ENCODE assay signal across 8 mouse cellular contexts in the genomic region with DNA sequence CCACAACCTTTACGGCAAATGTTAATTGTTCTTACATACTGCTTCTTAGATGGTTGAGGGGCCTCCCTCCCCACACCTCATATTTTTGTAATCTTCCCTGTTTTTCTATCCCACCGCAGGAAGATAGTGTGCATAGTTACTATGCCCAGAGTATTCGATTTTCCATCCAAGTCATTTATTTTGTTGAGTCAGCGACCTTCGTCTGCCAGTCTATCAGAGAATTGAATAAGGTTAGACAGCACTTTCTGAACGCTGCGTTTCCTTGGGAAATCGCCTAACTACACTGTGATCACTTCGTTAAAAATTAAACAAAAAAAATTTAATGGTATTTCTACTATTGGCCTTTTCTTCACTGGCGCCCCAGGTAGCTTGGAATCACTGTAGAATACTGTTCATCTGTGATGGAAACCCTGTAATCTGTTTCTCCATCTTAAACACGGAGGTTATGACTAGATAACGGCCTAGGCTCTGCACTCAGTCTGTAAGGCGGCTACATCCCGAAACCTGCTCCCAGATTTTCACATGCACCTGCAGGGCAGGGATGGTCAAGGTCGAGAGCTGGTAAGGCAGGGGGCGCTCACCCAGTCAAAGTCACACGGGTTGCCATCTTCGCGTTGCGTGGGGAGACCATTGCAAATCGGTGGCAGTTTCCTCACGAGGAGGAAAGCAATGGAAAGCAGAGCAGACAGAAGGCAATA. TPM values are rescaled to one million over a fixed set of nuclear protein-coding genes. Genes with fewer than 3 reads are reported as not detected.
DNase-seq lines count a peak whose midpoint lies in the region; ATAC-seq and TF ChIP-seq lines count a peak whose summit lies in the region.

No protein-coding gene starts in this region.

- no peak for TF ChIP-seq EP300 in MEL (IDR thresholded peaks at IDR 0.05; ENCODE audit: low read depth in 1 of 2, low read length in 2 of 2)

- H3K27me3 ChIP-seq in heart, embryonic 14.5 days (ENCODE audit: control insufficient read depth, insufficient read depth, low read length): no peaks in the 10 kb centered on the region
- no peaks in the 10 kb centered on the region for H3K27me3 ChIP-seq in MEL (ENCODE audit: control insufficient read depth in 1 of 2, insufficient read depth in 2 of 2, low read length in 2 of 2)
- no peaks in the 10 kb centered on the region for H3K27me3 ChIP-seq in forebrain, embryonic 11.5 days (ENCODE audit: control insufficient read depth, insufficient read depth, low read length)
- H3K27me3 ChIP-seq in liver, embryonic 12.5 days (replicated peaks): no peaks in the 10 kb centered on the region
- H3K27me3 ChIP-seq in stomach, embryonic 14.5 days (ENCODE audit: control insufficient read depth, insufficient read depth, low read length): no peaks in the 10 kb centered on the region

- no peaks in the 10 kb centered on the region for H3K9me3 ChIP-seq in heart, embryonic 14.5 days (ENCODE audit: control insufficient read depth, low read length)
- no peaks in the 10 kb centered on the region for H3K9me3 ChIP-seq in MEL (replicated peaks; ENCODE audit: insufficient read depth, low read length)
- no peaks in the 10 kb centered on the region for H3K9me3 ChIP-seq in forebrain, embryonic 11.5 days (ENCODE audit: control insufficient read depth, low read length)
- no peaks in the 10 kb centered on the region for H3K9me3 ChIP-seq in liver, embryonic 12.5 days (replicated peaks)
- no peaks in the 10 kb centered on the region for H3K9me3 ChIP-seq in stomach, embryonic 14.5 days (ENCODE audit: control insufficient read depth, low read depth, low read length)

- peak; percentile 45 for ATAC-seq in heart, embryonic 14.5 days (ENCODE audit: insufficient number of reproducible peaks, insufficient read depth, low FRiP score, low read depth)
- ATAC-seq in forebrain, embryonic 11.5 days (replicated peaks; ENCODE audit: low FRiP score): peak; percentile 45
- ATAC-seq in liver, embryonic 12.5 days: peak; percentile 50
- ATAC-seq in stomach, embryonic 14.5 days (ENCODE audit: insufficient number of reproducible peaks, insufficient read depth, low FRiP score, low read depth): peak; percentile 37; the same call in 1 of the 2 replicates

- peak in 2 of 3 experiments; percentile 49 to 56; a peak in 5 of 6 replicates for TF ChIP-seq CTCF in MEL (IDR thresholded peaks at IDR 0.05 in 2 of 3, conservative IDR thresholded peaks at IDR 0.05 in 1 of 3; ENCODE audit: control insufficient read depth in 1 of 3, insufficient read depth in 1 of 3, low read depth in 2 of 3, low read length in 3 of 3, poor library complexity in 1 of 3, severe bottlenecking in 1 of 3)

- H3K9ac ChIP-seq in heart, embryonic 14.5 days (ENCODE audit: low read length): peak overlapping the region; percentile 82
- H3K9ac ChIP-seq in MEL (ENCODE audit: control insufficient read depth, low read depth, low read length, poor library complexity, severe bottlenecking): peak overlapping the region; percentile 83
- peak overlapping the region; percentile 62 for H3K9ac ChIP-seq in forebrain, embryonic 11.5 days (ENCODE audit: low read length)
- H3K9ac ChIP-seq in liver, embryonic 12.5 days: peak overlapping the region; percentile 72
- H3K9ac ChIP-seq in stomach, embryonic 14.5 days (replicated peaks; ENCODE audit: low read depth, low read length): peak overlapping the region; percentile 39; the same call in 1 of the 2 replicates

- 0 out of 4 replicates have a peak, but pooled peaks of 1 of the 2 experiments have one; percentile 53 for TF ChIP-seq POLR2A in MEL (IDR thresholded peaks at IDR 0.05; ENCODE audit: control insufficient read depth in 1 of 2, insufficient read depth in 1 of 2, low read depth in 1 of 2, low read length in 2 of 2, poor library complexity in 1 of 2)

- H3K4me3 ChIP-seq in heart, embryonic 14.5 days (ENCODE audit: control insufficient read depth in 1 of 2, insufficient read depth in 1 of 2, low read depth in 1 of 2, low read length in 2 of 2): peak overlapping the region; percentile 69 to 81
- H3K4me3 ChIP-seq in MEL (ENCODE audit: control insufficient read depth in 1 of 2, insufficient read depth in 1 of 2, low read depth in 2 of 2, low read length in 2 of 2): peak overlapping the region; percentile 88 to 94
- H3K4me3 ChIP-seq in forebrain, embryonic 11.5 days (ENCODE audit: low read depth, low read length): peak overlapping the region; percentile 95
- peak overlapping the region; percentile 75 for H3K4me3 ChIP-seq in liver, embryonic 12.5 days
- H3K4me3 ChIP-seq in stomach, embryonic 14.5 days (ENCODE audit: low read depth, low read length): peak overlapping the region; percentile 98

- peak overlapping the region; percentile 79 for H3K4me2 ChIP-seq in heart, embryonic 14.5 days (ENCODE audit: low read length)
- peak overlapping the region; percentile 73 for H3K4me2 ChIP-seq in forebrain, embryonic 11.5 days (ENCODE audit: low read depth, low read length, severe bottlenecking)
- peak overlapping the region; percentile 77 for H3K4me2 ChIP-seq in liver, embryonic 12.5 days
- H3K4me2 ChIP-seq in stomach, embryonic 14.5 days (replicated peaks; ENCODE audit: low read depth, low read length): peak overlapping the region; percentile 50

- no peak for TF ChIP-seq RAD21 in MEL (IDR thresholded peaks at IDR 0.05; ENCODE audit: low read depth, low read length)

- intact Hi-C loops in heart, postnatal 25 days (cut with DNase I): loop anchor here (5.0 kb wide), 1 partner anchor 35 kb away; no protein-coding TSS in a partner anchor

- H3K36me3 ChIP-seq in heart, embryonic 14.5 days (ENCODE audit: control insufficient read depth, insufficient read depth, low read length): peaks cover 53% of the 10 kb centered on the region
- H3K36me3 ChIP-seq in MEL (ENCODE audit: control insufficient read depth in 1 of 2, insufficient read depth in 2 of 2, low read length in 2 of 2): peaks cover 2 to 21% of the 10 kb centered on the region in 2 experiments; a peak in 3 of 4 replicates
- peaks cover 10% of the 10 kb centered on the region; the same call in 1 of the 2 replicates for H3K36me3 ChIP-seq in forebrain, embryonic 11.5 days (ENCODE audit: control insufficient read depth, insufficient read depth, low read length)
- H3K36me3 ChIP-seq in liver, embryonic 12.5 days: peaks cover 58% of the 10 kb centered on the region
- peaks cover 12% of the 10 kb centered on the region; the same call in 1 of the 2 replicates for H3K36me3 ChIP-seq in stomach, embryonic 14.5 days (ENCODE audit: control insufficient read depth, insufficient read depth, low read length)

- H3K27ac ChIP-seq in heart, embryonic 14.5 days (replicated peaks in 1 of 2; ENCODE audit: control insufficient read depth in 1 of 2, insufficient read depth in 1 of 2, low read depth in 2 of 2, low read length in 2 of 2): peak overlapping the region; percentile 75 to 81
- peak overlapping the region; percentile 45; the same call in 1 of the 2 replicates for H3K27ac ChIP-seq in MEL (ENCODE audit: control insufficient read depth, low read depth, low read length)
- peak overlapping the region; percentile 37; the same call in 1 of the 2 replicates for H3K27ac ChIP-seq in forebrain, embryonic 11.5 days (ENCODE audit: low read depth, low read length)
- peak overlapping the region; percentile 63 for H3K27ac ChIP-seq in liver, embryonic 12.5 days
- H3K27ac ChIP-seq in stomach, embryonic 14.5 days (ENCODE audit: low read length): no peak overlapping the region

- peaks cover 0 to 16% of the 10 kb centered on the region in 2 experiments; a peak in 2 of 4 replicates for H3K4me1 ChIP-seq in heart, embryonic 14.5 days (ENCODE audit: control insufficient read depth in 2 of 2, insufficient read depth in 2 of 2, low read length in 2 of 2)
- peaks cover 4 to 11% of the 10 kb centered on the region in 2 experiments; a peak in 3 of 4 replicates for H3K4me1 ChIP-seq in MEL (ENCODE audit: control insufficient read depth in 1 of 2, insufficient read depth in 2 of 2, low read length in 2 of 2)
- peaks cover 2% of the 10 kb centered on the region; the same call in 1 of the 2 replicates for H3K4me1 ChIP-seq in forebrain, embryonic 11.5 days (replicated peaks; ENCODE audit: control insufficient read depth, insufficient read depth, low read length)
- peaks cover 46% of the 10 kb centered on the region for H3K4me1 ChIP-seq in liver, embryonic 12.5 days
- peaks cover 13% of the 10 kb centered on the region; the same call in 1 of the 2 replicates for H3K4me1 ChIP-seq in stomach, embryonic 14.5 days (ENCODE audit: control insufficient read depth, insufficient read depth, low read length)

- WGBS in heart, embryonic 14.5 days: 8% methylated on average over 22 of the region's 22 CpGs
- 10% methylated on average over 21 of the region's 22 CpGs for WGBS in forebrain, embryonic 11.5 days
- WGBS in liver, embryonic 12.5 days (ENCODE audit: insufficient replicate concordance): 8% methylated on average over 22 of the region's 22 CpGs
- 9% methylated on average over 22 of the region's 22 CpGs for WGBS in stomach, embryonic 14.5 days

- peaks cover 26% of the 10 kb centered on the region for H3K79me2 ChIP-seq in MEL (ENCODE audit: control insufficient read depth, insufficient read depth, low read length, poor library complexity)

- DNase-seq in heart, postnatal 25 days (ENCODE audit: low spot score): no peak
- peak; percentile 52 for DNase-seq in MEL (ENCODE audit: low read depth, low spot score)
- no peak for DNase-seq in forebrain, embryonic 11.5 days (ENCODE audit: low spot score)
- no peak for DNase-seq in gastrocnemius, postnatal 25 days
- no peak for DNase-seq in ovary, adult 18-20 months (ENCODE audit: low spot score)

RNA-seq across cellular contexts. Expression of a gene that starts 0.4 kb away (rescaled TPM):
- polyA plus RNA-seq in heart, embryonic 14.5 days (2014; fragmentation: Nextera tagmentation; extraction: Ambion mirVana): not detected in 2 replicates
- 1 to 10 TPM; 5.4 to 5.8 TPM for total RNA-seq in heart, postnatal 25 days (2021)
- 0.19 TPM in 1 of 2 replicates, not detected in the other for total RNA-seq in MEL (2012; rRNA removed)
- not detected for polyA plus RNA-seq in MEL (2012; ENCODE audit: insufficient read depth in 1 of 2, insufficient read length in 2 of 2, low read depth in 1 of 2, low replicate concordance in 2 of 2, missing spikeins in 1 of 2)
- not detected in 2 replicates for polyA plus RNA-seq in forebrain, embryonic 11.5 days (2014; fragmentation: Nextera tagmentation; extraction: Ambion mirVana)
- not detected in 2 replicates for polyA plus RNA-seq in liver, embryonic 12.5 days (2016; fragmentation: Nextera tagmentation; extraction: Ambion mirVana)
- not detected in 2 replicates for polyA plus RNA-seq in stomach, embryonic 14.5 days (2014; fragmentation: Nextera tagmentation; extraction: Ambion mirVana)
- total RNA-seq in gastrocnemius, postnatal 25 days (2021): 1 to 10 TPM in 1 of 2 experiments, under 1 TPM in 1; 0.94 to 3.4 TPM

RNA-seq across cellular contexts. Expression of a gene that starts 0.8 kb away (rescaled TPM):
- 26.6 and 28.2 TPM in 2 replicates for polyA plus RNA-seq in heart, embryonic 14.5 days (2014; fragmentation: Nextera tagmentation; extraction: Ambion mirVana)
- total RNA-seq in heart, postnatal 25 days (2021): 10 to 100 TPM; 13.2 to 13.7 TPM
- total RNA-seq in MEL (2012; rRNA removed): 13.9 and 18.8 TPM in 2 replicates
- 10 to 100 TPM in 1 of 2 experiments, not detected in 1; 26.0 TPM for polyA plus RNA-seq in MEL (2012; ENCODE audit: insufficient read depth in 1 of 2, insufficient read length in 2 of 2, low read depth in 1 of 2, low replicate concordance in 2 of 2, missing spikeins in 1 of 2)
- 68.3 and 69.2 TPM in 2 replicates for polyA plus RNA-seq in forebrain, embryonic 11.5 days (2014; fragmentation: Nextera tagmentation; extraction: Ambion mirVana)
- 27.2 and 28.1 TPM in 2 replicates for polyA plus RNA-seq in liver, embryonic 12.5 days (2016; fragmentation: Nextera tagmentation; extraction: Ambion mirVana)
- polyA plus RNA-seq in stomach, embryonic 14.5 days (2014; fragmentation: Nextera tagmentation; extraction: Ambion mirVana): 38.3 and 38.6 TPM in 2 replicates
- total RNA-seq in gastrocnemius, postnatal 25 days (2021): 1 to 10 TPM; 6.7 to 7.6 TPM

RNA-seq across cellular contexts. Expression of a gene that starts 1.5 kb away (rescaled TPM):
- polyA plus RNA-seq in heart, embryonic 14.5 days (2014; fragmentation: Nextera tagmentation; extraction: Ambion mirVana): 161 and 193 TPM in 2 replicates
- 100 to 1,000 TPM; 116 to 127 TPM for total RNA-seq in heart, postnatal 25 days (2021)
- 54.2 and 66.8 TPM in 2 replicates for total RNA-seq in MEL (2012; rRNA removed)
- 10 to 100 TPM in 1 of 2 experiments, not detected in 1; 64.6 TPM for polyA plus RNA-seq in MEL (2012; ENCODE audit: insufficient read depth in 1 of 2, insufficient read length in 2 of 2, low read depth in 1 of 2, low replicate concordance in 2 of 2, missing spikeins in 1 of 2)
- 177 and 184 TPM in 2 replicates for polyA plus RNA-seq in forebrain, embryonic 11.5 days (2014; fragmentation: Nextera tagmentation; extraction: Ambion mirVana)
- 86.3 and 88.8 TPM in 2 replicates for polyA plus RNA-seq in liver, embryonic 12.5 days (2016; fragmentation: Nextera tagmentation; extraction: Ambion mirVana)
- 119 and 130 TPM in 2 replicates for polyA plus RNA-seq in stomach, embryonic 14.5 days (2014; fragmentation: Nextera tagmentation; extraction: Ambion mirVana)
- 10 to 100 TPM; 47.6 to 69.5 TPM for total RNA-seq in gastrocnemius, postnatal 25 days (2021)

RNA-seq across cellular contexts. Expression of a gene that starts 6.8 kb away (rescaled TPM):
- 248 and 271 TPM in 2 replicates for polyA plus RNA-seq in heart, embryonic 14.5 days (2014; fragmentation: Nextera tagmentation; extraction: Ambion mirVana)
- total RNA-seq in heart, postnatal 25 days (2021): 10 to 100 TPM; 22.4 to 25.2 TPM
- total RNA-seq in MEL (2012; rRNA removed): 79.0 and 89.9 TPM in 2 replicates
- 10 to 100 TPM in 1 of 2 experiments, not detected in 1; 70.7 TPM for polyA plus RNA-seq in MEL (2012; ENCODE audit: insufficient read depth in 1 of 2, insufficient read length in 2 of 2, low read depth in 1 of 2, low replicate concordance in 2 of 2, missing spikeins in 1 of 2)
- polyA plus RNA-seq in forebrain, embryonic 11.5 days (2014; fragmentation: Nextera tagmentation; extraction: Ambion mirVana): 494 and 502 TPM in 2 replicates
- 163 and 165 TPM in 2 replicates for polyA plus RNA-seq in liver, embryonic 12.5 days (2016; fragmentation: Nextera tagmentation; extraction: Ambion mirVana)
- polyA plus RNA-seq in stomach, embryonic 14.5 days (2014; fragmentation: Nextera tagmentation; extraction: Ambion mirVana): 262 and 316 TPM in 2 replicates
- total RNA-seq in gastrocnemius, postnatal 25 days (2021): 10 to 100 TPM in 1 of 2 experiments, 1 to 10 TPM in 1; 9.7 to 11.9 TPM

RNA-seq across cellular contexts. Expression of a gene that starts 18.5 kb away (rescaled TPM):
- polyA plus RNA-seq in heart, embryonic 14.5 days (2014; fragmentation: Nextera tagmentation; extraction: Ambion mirVana): 0.11 and 0.15 TPM in 2 replicates
- not detected for total RNA-seq in heart, postnatal 25 days (2021)
- total RNA-seq in MEL (2012; rRNA removed): 0.04 TPM in 1 of 2 replicates, not detected in the other
- polyA plus RNA-seq in MEL (2012; ENCODE audit: insufficient read depth in 1 of 2, insufficient read length in 2 of 2, low read depth in 1 of 2, low replicate concordance in 2 of 2, missing spikeins in 1 of 2): under 1 TPM in 1 of 2 experiments, not detected in 1; 0.07 TPM
- 0.36 and 0.77 TPM in 2 replicates for polyA plus RNA-seq in forebrain, embryonic 11.5 days (2014; fragmentation: Nextera tagmentation; extraction: Ambion mirVana)
- polyA plus RNA-seq in liver, embryonic 12.5 days (2016; fragmentation: Nextera tagmentation; extraction: Ambion mirVana): 0.04 and 0.10 TPM in 2 replicates
- 0.39 and 0.45 TPM in 2 replicates for polyA plus RNA-seq in stomach, embryonic 14.5 days (2014; fragmentation: Nextera tagmentation; extraction: Ambion mirVana)
- total RNA-seq in gastrocnemius, postnatal 25 days (2021): not detected
